Mouse (Mus musculus) spleen, postnatal 10 days (tissue): Measurements from ENCODE around the gene Serpinb9b.
"Not testable (repeated sequence)": the region's sequence is repeated elsewhere in the genome, so short reads cannot be mapped to it uniquely, and the experiment has no call there.

Experiments
- DNase-seq, 2 experiments: peaks; one replicate each; pipeline ENCODE4 v3.0.0; 2021 to 2022; ENCODE audit warnings: low spot score in 2 of 2

Gene Serpinb9b

DNA sequence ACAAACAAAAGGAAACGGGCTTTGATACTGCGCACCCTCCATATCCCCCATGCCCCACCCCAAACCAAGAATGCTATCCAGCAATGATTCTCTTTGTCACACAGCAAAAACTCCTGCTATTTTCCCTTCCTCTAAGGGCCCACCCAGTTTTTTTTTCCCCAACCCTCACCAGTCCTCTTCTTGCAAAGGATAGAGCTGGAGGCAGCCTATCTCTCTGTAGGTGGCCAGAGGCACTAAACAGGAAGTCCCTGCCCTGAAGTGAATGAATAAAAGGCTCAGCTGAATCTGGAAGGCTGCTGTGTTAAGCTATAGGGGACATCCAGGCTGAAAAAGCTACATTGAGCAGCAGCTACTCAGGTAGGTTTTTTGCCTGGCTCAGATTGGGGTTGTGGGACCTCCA lies at the start of gene Serpinb9b:
Serpinb9b (plus strand) TSS at position 173 of the 400 bp plus-strand sequence.
- no peak for DNase-seq

- no peak for DNase-seq
Measured at GRCm38 (mm10) chr13:32982556-32983042, 44.6 kb upstream of the Serpinb9b start.

- DNase-seq = no peak
Measured at GRCm38 (mm10) chr13:32986256-32986655, 41.0 kb upstream of the Serpinb9b start.

GRCm38 (mm10) chr13:32993152-32993893 lies 33.9 kb upstream of the Serpinb9b start:
- DNase-seq = peak; percentile 70 to 84

DNA sequence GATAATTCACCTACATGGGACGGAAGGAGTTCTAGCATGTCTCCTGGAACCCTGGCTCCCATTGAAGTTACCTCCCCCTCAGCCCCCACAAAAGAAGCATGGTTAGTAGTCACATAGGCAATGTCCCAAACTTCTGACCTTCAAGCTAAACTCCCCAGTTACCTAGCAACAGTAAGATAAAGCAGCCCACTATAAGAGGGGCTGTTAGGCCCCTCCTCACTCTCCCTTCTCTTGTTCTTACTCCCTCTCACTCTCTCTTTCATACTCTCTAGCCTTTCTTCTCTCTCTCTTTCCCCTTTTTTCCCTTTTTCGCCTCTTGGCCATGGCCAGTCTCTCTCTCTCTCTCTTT lies 33.3 kb upstream of the Serpinb9b start:
- no peak for DNase-seq

DNA sequence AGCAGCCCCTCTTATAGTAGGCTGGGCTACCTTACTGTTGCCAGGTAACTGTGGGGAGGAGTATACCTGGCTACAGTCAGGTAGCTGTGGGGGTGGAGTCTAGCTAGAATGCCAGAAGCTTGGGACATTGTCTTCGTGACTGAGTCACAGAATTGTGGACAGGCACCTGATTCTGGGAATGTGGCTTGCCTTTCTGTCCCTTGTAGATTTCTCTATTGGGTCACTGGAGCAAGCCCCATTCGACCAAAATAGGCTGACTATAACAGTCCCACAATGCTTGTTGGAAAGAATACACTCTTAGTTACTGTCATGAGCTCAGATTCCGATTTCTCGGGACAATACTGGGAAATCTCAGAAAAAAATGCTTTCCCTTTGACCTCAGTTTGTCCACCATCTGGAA lies 32.2 kb upstream of the Serpinb9b start:
- DNase-seq = no peak

DNA sequence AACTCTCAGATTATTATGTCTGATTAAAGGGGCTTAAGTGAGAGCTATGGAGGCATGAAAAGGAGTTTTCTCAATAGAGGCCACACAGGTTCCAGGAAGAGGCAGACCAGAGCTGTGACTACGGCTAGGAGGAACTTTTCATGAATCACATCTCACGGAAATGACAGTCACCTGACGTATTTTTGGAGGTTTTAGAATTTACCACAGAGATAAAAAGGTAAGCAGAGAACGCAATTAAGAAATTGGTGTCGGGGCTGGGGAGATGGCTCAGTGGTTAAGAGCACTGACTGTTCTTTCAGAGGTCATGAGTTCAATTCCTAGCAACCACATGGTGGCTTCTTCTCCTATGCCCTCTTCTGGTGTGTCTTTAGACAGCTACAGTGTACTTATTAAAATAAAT lies 25.9 kb upstream of the Serpinb9b start:
- no peak for DNase-seq

DNA sequence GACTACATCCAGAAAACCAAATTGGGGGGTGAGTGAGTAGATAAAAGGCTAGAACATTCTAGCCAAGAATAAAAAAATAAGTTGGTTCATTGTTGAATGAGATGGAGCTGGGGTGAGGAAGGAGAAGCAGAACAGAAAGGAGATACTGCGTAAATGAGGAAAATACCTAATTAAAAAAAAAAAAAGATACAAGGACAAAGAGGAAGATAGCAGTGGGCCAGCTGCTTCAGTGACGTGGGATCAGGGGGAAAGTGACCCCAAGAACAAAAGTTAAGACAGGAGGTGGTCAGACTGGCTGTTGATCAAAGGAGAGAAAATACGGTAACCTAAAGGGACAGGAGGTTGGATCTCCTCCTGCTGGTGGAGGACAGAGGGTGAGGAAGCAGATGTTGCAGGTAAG lies 24.3 kb upstream of the Serpinb9b start, which contains the start of gene Serpinb9:
Serpinb9 (plus strand) TSS at position 301 of the 400 bp plus-strand sequence.
- no peak for DNase-seq

GRCm38 (mm10) chr13:33003523-33004413 lies 23.4 kb upstream of the Serpinb9b start:
- peak in 1 of 2 experiments; percentile 58 for DNase-seq

DNA sequence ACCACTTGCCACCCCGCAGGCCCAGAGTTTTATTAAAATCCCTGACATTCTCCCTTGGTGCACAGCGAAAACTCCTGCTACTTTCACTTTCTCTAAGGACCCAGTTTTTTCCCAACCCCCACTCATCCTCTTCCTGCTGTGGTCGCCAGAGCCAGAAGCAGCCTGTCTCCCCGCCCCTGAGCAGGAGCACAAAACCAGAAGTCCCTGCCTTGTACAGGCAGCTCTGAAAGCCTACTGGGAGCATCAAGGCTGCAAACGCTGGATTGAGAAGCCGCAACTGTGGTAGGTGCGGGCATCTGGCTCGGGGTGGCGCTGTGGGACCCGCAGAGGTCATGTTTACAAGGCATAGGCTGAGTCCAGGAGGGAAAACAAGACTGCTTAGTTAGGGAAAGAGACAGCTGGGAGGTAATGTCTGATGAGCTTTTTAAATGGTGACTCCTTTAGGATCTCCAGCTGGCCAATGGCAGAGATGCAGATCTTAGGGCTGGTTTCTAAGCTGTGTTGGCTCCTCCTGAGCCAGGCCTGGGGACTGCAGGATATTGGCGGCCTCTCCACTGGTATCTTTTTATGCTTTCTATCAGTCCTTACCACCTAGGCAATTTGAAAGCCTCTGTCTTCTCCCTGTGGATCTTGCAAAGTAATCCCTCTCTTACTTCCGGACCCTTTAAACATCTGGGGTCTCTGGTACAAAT lies 22.7 kb upstream of the Serpinb9b start:
- peak; percentile 93 for DNase-seq

GRCm38 (mm10) chr13:33005501-33006075 lies 21.6 kb upstream of the Serpinb9b start:
- DNase-seq = no peak

- DNase-seq = no peak
Measured at GRCm38 (mm10) chr13:33006555-33006954, 20.7 kb upstream of the Serpinb9b start.

GRCm38 (mm10) chr13:33012395-33012794 lies 14.8 kb upstream of the Serpinb9b start:
- DNase-seq = no peak

GRCm38 (mm10) chr13:33013271-33013670 lies 13.9 kb upstream of the Serpinb9b start:
- DNase-seq = no peak

GRCm38 (mm10) chr13:33022371-33022770 lies 4.8 kb upstream of the Serpinb9b start:
- no peak for DNase-seq

GRCm38 (mm10) chr13:33026427-33027057 lies 674 bp upstream of the Serpinb9b start:
- DNase-seq = no peak

DNA sequence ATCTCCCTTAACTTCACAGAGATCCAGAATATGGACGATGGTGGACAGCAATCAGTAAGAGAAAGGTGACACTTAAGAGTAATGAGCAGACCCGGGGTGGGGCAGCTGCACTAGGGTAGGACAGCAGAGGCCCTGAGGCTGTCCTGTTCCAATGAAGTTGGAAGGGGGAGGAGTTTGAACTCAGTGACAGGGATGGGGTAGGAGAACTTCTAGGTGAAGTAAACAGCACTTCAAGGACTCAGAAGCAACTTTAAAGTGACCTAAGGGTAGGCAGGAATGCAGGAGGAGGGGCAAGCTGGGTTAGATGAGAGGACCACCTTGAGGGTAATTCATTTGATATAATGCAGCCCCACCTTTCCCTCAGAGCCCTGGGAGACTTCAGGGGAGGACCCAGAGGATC lies 930 bp downstream of the Serpinb9b start:
- no peak for DNase-seq

DNA sequence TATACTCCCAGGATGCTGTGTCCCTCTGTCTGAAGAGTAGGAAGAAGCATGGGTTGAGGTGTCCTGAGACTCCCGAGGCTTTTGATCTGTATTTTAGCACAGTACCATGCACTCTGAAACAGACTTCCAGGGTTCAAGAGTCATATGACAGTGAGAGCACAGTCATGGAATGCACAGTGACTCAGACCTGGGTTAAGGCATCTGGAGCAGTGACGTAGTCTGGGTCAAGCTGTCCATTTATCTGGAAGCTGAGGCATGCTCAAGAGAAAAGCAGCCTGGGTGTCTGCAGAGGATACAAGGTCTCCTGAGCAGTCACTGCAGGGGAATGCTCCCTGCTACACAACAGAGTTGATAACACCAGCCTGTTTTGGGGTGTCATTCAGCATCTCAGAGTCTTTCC lies 1.3 kb downstream of the Serpinb9b start:
- no peak for DNase-seq

DNA sequence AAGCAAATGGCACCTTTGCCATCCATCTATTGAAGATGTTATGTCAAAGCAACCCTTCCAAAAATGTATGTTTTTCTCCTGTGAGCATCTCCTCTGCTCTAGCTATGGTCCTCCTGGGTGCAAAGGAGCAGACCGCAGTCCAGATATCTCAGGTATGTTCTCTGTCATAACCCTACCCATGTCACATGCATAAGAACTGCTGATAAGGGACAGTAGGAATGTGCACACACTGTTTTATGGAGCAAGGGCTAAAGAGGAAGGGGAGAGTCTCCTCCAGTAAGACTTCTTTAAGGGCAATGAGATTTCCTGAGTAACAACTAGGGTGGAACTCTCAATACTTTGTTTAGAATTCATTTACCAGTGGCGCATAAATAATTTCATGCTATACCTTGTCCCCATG lies 2.3 kb downstream of the Serpinb9b start:
- not testable (repeated sequence) for DNase-seq

GRCm38 (mm10) chr13:33030281-33030680 lies 3.1 kb downstream of the Serpinb9b start:
- no peak for DNase-seq

DNA sequence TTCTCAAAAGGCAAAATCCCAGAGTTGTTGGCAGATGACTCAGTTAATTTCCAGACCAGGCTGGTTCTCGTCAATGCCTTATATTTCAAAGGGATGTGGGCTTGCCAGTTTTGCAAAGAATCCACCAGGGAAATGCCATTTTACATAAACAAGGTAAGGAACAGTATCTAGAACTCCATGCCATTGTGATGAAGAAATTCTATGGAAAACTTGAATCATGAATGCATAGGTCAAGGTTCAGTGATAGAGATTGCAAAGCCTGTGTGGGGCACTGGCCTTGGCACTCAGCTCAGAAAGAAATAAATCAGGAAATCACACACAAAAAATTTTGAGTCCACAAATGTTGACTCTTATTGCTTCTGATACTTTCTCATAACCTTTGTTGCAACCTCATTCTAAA lies 8.3 kb downstream of the Serpinb9b start:
- no peak for DNase-seq
